Mouse (Mus musculus): ENCODE results near the gene Pde7b. TPM values are rescaled to one million over a fixed set of nuclear protein-coding genes. Genes with fewer than 3 reads are reported as not detected.

Gene Pde7b
- polyA plus RNA-seq, 1 experiment from 2014 or later, result 9.5 TPM

DNA sequence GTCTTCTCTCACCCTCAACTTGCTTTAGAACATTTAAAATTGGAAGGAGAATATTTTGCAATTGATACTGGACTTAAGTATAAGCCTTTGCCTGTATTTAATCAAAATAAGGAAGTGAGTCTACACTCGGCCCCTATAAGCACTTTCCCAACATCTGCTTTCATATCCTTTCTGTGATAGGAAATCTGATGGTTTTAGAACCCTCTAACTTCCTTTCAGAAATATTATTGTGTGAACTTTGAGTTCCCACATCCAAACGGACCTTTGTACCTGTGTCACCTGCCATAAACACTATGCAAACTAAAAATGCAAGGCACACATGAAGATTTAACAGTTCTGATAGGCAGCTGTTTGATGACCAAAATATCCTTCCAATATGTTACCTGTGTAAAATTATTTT, 58.2 kb downstream of the Pde7b start:
- Histone ChIP-seq H3K4me1 (peaks cover 14% of the 10 kb centered on the region), H3K27me3 (no peaks in the 10 kb centered on the region), H3K9ac (no peak overlapping the region), H3K27ac (no peak overlapping the region), H3K9me3 (no peaks in the 10 kb centered on the region), H3K36me3 (no peaks in the 10 kb centered on the region), H3K4me3 (no peak overlapping the region), H3K4me2 (replicated peaks) (no peak overlapping the region)
- 61% methylated on average over 2 of the region's 2 CpGs for WGBS
- ATAC-seq (ENCODE audit: low FRiP score, low read depth), result no peak

DNA sequence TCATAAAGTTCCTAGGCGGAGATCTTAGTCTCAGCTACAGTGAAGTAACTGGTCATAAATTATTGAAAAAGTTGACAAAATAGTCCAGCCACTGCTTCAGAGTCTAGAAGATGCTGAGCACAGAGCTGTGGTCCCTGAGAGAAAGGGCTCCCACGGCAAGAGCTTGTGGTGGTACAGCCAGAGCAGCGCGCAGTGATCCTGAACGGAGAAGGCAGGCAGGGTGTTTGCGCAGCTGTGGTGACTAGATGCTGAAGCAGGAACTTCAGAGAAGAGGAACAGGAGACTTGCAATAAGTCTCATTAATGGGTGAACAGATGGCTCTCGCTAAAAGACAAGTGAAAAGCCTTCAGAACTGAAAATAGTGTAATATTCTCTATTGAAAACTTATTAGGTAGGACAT, 61.9 kb downstream of the Pde7b start:
- Histone ChIP-seq H3K4me2 (replicated peaks) (no peak overlapping the region), H3K9me3 (no peaks in the 10 kb centered on the region), H3K4me3 (no peak overlapping the region), H3K27ac (no peak overlapping the region), H3K27me3 (0 out of 2 replicates have a peak, but pooled peaks cover 3% of the 10 kb centered on the region), H3K9ac (no peak overlapping the region), H3K36me3 (no peaks in the 10 kb centered on the region), H3K4me1 (peaks cover 19% of the 10 kb centered on the region)
- 67% methylated on average over 7 of the region's 7 CpGs for WGBS
- ATAC-seq (ENCODE audit: low FRiP score, low read depth), result no peak

- H3K4me1 ChIP-seq, result peaks cover 28% of the 10 kb centered on the region
- H3K27me3 ChIP-seq, result 0 out of 2 replicates have a peak, but pooled peaks cover 3% of the 10 kb centered on the region
- H3K27ac ChIP-seq, result peak overlapping the region; percentile 58; the same call in 1 of the 2 replicates
- no peaks in the 10 kb centered on the region for H3K36me3 ChIP-seq
- H3K4me3 ChIP-seq, result no peak overlapping the region
- WGBS, result 33% methylated on average over 5 of the region's 5 CpGs
- no peak overlapping the region for H3K9ac ChIP-seq
- no peak overlapping the region for H3K4me2 ChIP-seq (replicated peaks)
- ATAC-seq (ENCODE audit: low FRiP score, low read depth), result no peak; the same call in 1 of the 2 replicates
- no peaks in the 10 kb centered on the region for H3K9me3 ChIP-seq
These were observed 63.2 kb downstream of the Pde7b start for GRCm38 (mm10) chr10:20661684-20662083.

DNA sequence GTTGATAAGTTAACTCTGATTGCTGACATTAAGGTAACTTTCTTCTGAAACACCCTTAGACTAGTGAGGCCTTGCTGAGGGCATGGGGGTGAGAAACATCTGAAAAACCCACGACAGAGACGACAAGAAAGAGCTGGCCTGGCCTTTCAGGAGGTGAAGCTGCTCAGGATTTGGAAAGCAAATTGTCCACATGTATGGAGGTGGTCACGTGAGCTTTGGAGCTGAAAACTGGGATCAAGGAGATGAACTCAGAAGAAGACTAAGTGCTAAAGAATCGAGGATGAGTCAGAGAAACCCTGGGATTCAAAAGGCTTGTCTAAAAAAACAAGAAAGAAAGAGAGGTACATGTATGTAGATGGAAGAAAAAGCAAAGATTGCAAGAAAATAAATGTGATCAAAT, 65.2 kb downstream of the Pde7b start:
- Histone ChIP-seq H3K4me3 (no peak overlapping the region), H3K27ac (no peak overlapping the region), H3K4me2 (replicated peaks) (no peak overlapping the region), H3K9ac (no peak overlapping the region), H3K36me3 (no peaks in the 10 kb centered on the region), H3K4me1 (peaks cover 28% of the 10 kb centered on the region), H3K9me3 (no peaks in the 10 kb centered on the region), H3K27me3 (0 out of 2 replicates have a peak, but pooled peaks cover 3% of the 10 kb centered on the region)
- 74% methylated on average over 4 of the region's 4 CpGs for WGBS
- ATAC-seq (ENCODE audit: low FRiP score, low read depth), result no peak

- H3K27ac ChIP-seq, result no peak overlapping the region
- H3K4me2 ChIP-seq (replicated peaks), result no peak overlapping the region
- no peak overlapping the region for H3K9ac ChIP-seq
- no peak for ATAC-seq (ENCODE audit: low FRiP score, low read depth)
- H3K9me3 ChIP-seq, result no peaks in the 10 kb centered on the region
- 0 out of 2 replicates have a peak, but pooled peaks cover 3% of the 10 kb centered on the region for H3K27me3 ChIP-seq
- 71% methylated on average over 7 of the region's 7 CpGs for WGBS
- no peak overlapping the region for H3K4me3 ChIP-seq
- H3K4me1 ChIP-seq, result peaks cover 30% of the 10 kb centered on the region
- H3K36me3 ChIP-seq, result no peaks in the 10 kb centered on the region
These were observed 65.6 kb downstream of the Pde7b start for GRCm38 (mm10) chr10:20659268-20659667.

DNA sequence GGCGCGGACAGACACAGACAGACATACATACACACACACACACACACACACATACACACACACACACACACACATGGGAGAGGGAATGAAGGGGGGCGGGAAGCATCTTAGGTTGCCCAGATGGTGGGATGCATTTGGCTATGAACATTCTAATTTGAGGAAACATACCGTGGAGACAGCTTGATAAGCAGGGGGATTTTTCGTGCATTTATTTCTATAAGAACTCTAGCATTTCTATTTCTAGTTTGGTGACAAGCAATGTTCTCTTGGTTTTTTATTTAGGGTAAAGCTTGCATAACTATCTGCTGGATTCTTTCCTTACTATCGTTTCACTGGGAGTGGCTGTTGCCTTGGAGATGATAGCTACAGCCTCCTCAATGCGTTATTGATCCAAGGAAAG, 66.2 kb downstream of the Pde7b start:
- Histone ChIP-seq H3K36me3 (no peaks in the 10 kb centered on the region), H3K4me2 (replicated peaks) (no peak overlapping the region), H3K9ac (no peak overlapping the region), H3K27me3 (0 out of 2 replicates have a peak, but pooled peaks cover 3% of the 10 kb centered on the region), H3K4me3 (no peak overlapping the region), H3K27ac (no peak overlapping the region), H3K4me1 (peaks cover 34% of the 10 kb centered on the region), H3K9me3 (no peaks in the 10 kb centered on the region)
- no peak for ATAC-seq (ENCODE audit: low FRiP score, low read depth)
- WGBS, result 87% methylated on average over 7 of the region's 7 CpGs

DNA sequence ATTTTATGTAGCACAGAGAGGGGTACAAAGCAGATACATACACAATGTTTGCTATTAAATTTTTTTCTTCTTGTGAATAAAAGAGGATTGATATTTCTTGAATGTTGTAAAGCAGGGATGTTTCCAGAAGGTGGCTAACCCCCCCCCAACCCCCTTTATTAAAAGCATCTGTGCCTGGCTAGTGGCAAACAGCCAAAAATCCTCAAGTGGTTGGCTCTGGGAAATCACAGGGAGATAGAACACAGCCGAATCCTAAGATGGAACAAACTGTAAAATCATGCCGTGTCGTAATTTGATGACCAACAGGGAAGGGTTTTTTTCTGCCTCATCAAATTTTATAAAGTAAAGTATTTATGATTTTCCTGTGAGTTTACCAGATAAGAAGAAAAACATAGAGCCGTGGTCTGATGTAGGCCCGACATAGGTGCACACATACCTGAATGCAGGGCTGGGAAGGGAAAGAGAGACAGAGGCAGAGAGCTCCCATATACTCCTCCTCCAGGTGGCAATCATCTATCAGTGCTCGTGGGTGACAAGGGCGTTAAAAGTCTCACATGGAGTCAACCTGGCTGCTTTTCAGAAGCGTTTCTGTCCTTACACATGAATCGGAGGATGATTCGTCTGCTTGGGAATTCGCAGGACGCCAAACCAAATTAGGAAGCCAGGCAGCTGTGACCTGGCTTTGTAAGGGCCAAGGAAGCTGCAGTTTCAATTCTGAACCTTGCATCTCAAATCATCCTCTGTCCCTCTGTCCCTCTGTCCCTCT, 67.4 kb downstream of the Pde7b start:
- Histone ChIP-seq H3K4me1 (peaks cover 29% of the 10 kb centered on the region), H3K27ac (no peak overlapping the region), H3K27me3 (0 out of 2 replicates have a peak, but pooled peaks cover 3% of the 10 kb centered on the region), H3K9ac (no peak overlapping the region), H3K4me3 (no peak overlapping the region), H3K36me3 (no peaks in the 10 kb centered on the region), H3K4me2 (replicated peaks) (0 out of 2 replicates have a peak overlapping the region, but pooled peaks have one; percentile 19), H3K9me3 (no peaks in the 10 kb centered on the region)
- 41% methylated on average over 12 of the region's 12 CpGs for WGBS
- peak; percentile 61; the same call in 1 of the 2 replicates for ATAC-seq (ENCODE audit: low FRiP score, low read depth)

DNA sequence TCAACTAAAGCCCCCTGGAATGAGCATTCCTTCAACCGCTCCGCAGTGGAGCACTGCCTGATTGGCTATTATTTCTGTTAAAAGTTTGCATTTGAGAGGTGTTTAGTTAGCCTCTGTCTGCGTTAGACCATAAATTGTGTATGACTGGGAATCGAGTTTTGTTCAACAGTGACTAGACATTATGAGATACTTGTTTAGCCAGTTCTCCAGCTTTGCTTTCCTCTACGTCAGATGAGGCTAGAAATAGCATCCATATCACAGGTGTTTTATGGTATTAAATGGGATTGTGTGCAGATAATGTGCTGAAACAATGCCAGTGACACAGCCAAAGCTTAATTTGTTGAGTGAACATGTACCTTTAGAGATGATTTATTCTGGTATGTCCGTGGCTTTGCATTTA, 70.3 kb downstream of the Pde7b start:
- WGBS, result 71% methylated on average over 6 of the region's 6 CpGs
- Histone ChIP-seq H3K36me3 (no peaks in the 10 kb centered on the region), H3K27ac (no peak overlapping the region), H3K4me1 (peaks cover 21% of the 10 kb centered on the region), H3K9me3 (no peaks in the 10 kb centered on the region; the same call in 1 of the 2 replicates), H3K4me2 (replicated peaks) (no peak overlapping the region), H3K4me3 (no peak overlapping the region), H3K27me3 (0 out of 2 replicates have a peak, but pooled peaks cover 3% of the 10 kb centered on the region), H3K9ac (no peak overlapping the region)
- no peak for ATAC-seq (ENCODE audit: low FRiP score, low read depth)

GRCm38 (mm10) chr10:20654187-20654586, 70.7 kb downstream of the Pde7b start:
- Histone ChIP-seq H3K4me3 (no peak overlapping the region), H3K27ac (no peak overlapping the region), H3K4me1 (peaks cover 21% of the 10 kb centered on the region), H3K9ac (no peak overlapping the region), H3K27me3 (0 out of 2 replicates have a peak, but pooled peaks cover 1% of the 10 kb centered on the region), H3K4me2 (replicated peaks) (no peak overlapping the region), H3K36me3 (no peaks in the 10 kb centered on the region), H3K9me3 (no peaks in the 10 kb centered on the region; the same call in 1 of the 2 replicates)
- WGBS, result 61% methylated on average over 6 of the region's 6 CpGs
- no peak for ATAC-seq (ENCODE audit: low FRiP score, low read depth)

DNA sequence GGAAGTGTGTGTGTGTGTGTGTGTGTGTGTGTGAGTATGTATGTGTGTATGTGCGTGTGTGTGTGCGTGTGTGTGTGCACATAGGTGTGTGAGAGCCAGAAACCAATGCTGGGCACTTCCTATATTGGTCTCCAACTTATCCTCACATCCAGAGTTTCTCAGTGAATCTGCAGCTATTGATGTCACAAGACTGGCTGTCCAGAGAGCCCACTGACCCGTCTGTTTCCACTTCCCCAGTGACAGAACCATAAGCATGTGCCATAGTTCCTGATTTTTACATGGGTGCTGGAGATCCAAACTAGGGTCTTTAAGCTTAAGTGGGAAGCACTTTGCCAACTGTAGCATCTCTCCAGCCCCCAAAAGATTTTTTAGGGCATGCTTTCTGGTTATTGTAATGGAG, 71.6 kb downstream of the Pde7b start:
- no peak for ATAC-seq (ENCODE audit: low FRiP score, low read depth)
- H3K27me3 ChIP-seq, result no peaks in the 10 kb centered on the region
- H3K4me2 ChIP-seq (replicated peaks), result no peak overlapping the region
- H3K9ac ChIP-seq, result no peak overlapping the region
- H3K36me3 ChIP-seq, result no peaks in the 10 kb centered on the region
- 85% methylated on average over 3 of the region's 3 CpGs for WGBS
- no peak overlapping the region for H3K27ac ChIP-seq
- H3K9me3 ChIP-seq, result no peaks in the 10 kb centered on the region; the same call in 1 of the 2 replicates
- H3K4me3 ChIP-seq, result no peak overlapping the region
- H3K4me1 ChIP-seq, result peaks cover 21% of the 10 kb centered on the region

DNA sequence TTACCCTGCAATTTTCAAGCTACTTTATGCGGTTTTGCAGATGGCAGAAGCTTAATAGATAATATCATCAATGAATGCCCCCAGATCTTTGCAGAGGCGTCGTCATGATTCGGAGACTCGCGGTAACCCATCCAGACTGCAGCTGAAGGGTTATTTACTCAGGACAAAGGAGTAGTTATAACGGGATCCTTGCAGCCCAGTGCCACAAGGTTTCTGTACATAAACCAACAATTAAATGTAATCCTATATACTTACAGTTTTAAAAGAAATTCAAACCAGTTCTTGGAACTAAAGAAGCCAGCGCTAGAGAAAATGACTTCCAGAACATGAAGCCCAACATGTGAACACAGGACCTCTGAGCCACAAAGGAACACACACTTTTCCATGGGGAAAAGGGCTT, 88.5 kb downstream of the Pde7b start:
- H3K36me3 ChIP-seq, result no peaks in the 10 kb centered on the region
- H3K4me3 ChIP-seq, result no peak overlapping the region
- WGBS, result 34% methylated on average over 8 of the region's 8 CpGs
- 0 out of 2 replicates have a peak, but pooled peaks have one; percentile 33 for ATAC-seq (ENCODE audit: low FRiP score, low read depth)
- no peaks in the 10 kb centered on the region for H3K27me3 ChIP-seq
- peaks cover 35% of the 10 kb centered on the region for H3K4me1 ChIP-seq
- H3K27ac ChIP-seq, result peak overlapping the region; percentile 10; the same call in 1 of the 2 replicates
- no peaks in the 10 kb centered on the region for H3K9me3 ChIP-seq
- H3K9ac ChIP-seq, result no peak overlapping the region
- H3K4me2 ChIP-seq (replicated peaks), result 0 out of 2 replicates have a peak overlapping the region, but pooled peaks have one; percentile 11

DNA sequence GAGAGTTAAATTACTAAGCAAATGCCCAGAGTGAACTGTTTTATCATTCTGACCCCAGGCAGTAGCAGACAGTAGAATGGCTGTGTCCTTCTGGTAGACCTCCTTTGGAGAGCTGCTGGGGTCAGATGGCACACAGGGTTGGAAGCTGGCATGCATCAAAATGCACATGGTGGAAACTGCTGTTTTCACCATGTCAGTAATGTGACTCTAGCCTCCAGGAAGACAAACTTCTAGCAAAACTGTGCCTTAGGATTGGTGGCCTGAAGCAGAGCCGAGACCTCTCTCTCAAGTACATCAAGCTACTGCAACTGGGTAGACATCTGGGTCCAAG, 91.8 kb downstream of the Pde7b start:
- no peak overlapping the region for H3K4me3 ChIP-seq
- H3K27me3 ChIP-seq, result peaks cover 3% of the 10 kb centered on the region; the same call in 1 of the 2 replicates
- H3K9ac ChIP-seq, result no peak overlapping the region
- ATAC-seq (ENCODE audit: low FRiP score, low read depth), result peak; percentile 20; the same call in 1 of the 2 replicates
- peak overlapping the region; percentile 22; the same call in 1 of the 2 replicates for H3K4me2 ChIP-seq (replicated peaks)
- no peaks in the 10 kb centered on the region for H3K36me3 ChIP-seq
- peak overlapping the region; percentile 77; the same call in 1 of the 2 replicates for H3K27ac ChIP-seq
- WGBS, result 48% methylated on average over 1 of the region's 1 CpGs
- H3K9me3 ChIP-seq, result no peaks in the 10 kb centered on the region
- H3K4me1 ChIP-seq, result peaks cover 50% of the 10 kb centered on the region
